Mouse (Mus musculus) olfactory bulb, adult 2 months (tissue): ENCODE results near the gene Slc13a5. TPM values are rescaled to one million over a fixed set of nuclear protein-coding genes. Genes with fewer than 3 reads are reported as not detected.

ENCODE experiments used
- H3K27ac ChIP-seq: fragments of 200-500 bp; 2 replicates; pipeline ENCODE4 v1.5.1; 2012; ENCODE audit warnings: low read depth, low read length; ENCODE audit not compliant: insufficient read depth
- H3K4me1 ChIP-seq: fragments of 200-500 bp; 2 replicates; pipeline ENCODE4 v1.6.1; 2012; ENCODE audit warnings: low read length; ENCODE audit not compliant: control insufficient read depth, insufficient read depth
- H3K4me3 ChIP-seq: fragments of 200-500 bp; 2 replicates; pipeline ENCODE4 v1.5.1; 2012; ENCODE audit warnings: mild to moderate bottlenecking, low read depth, low read length, moderate library complexity; ENCODE audit not compliant: insufficient read depth
- CTCF ChIP-seq: fragments of 200-500 bp; IDR thresholded peaks from 2 replicates; pipeline ENCODE4 v1.5.1; 2012; ENCODE audit warnings: low read depth, mild to moderate bottlenecking, low read length, moderate library complexity; ENCODE audit not compliant: insufficient read depth
- POLR2A ChIP-seq: fragments of 200-500 bp; IDR thresholded peaks from 2 replicates; pipeline ENCODE4 v1.6.1; 2012; ENCODE audit warnings: mild to moderate bottlenecking, low read depth, low read length, moderate library complexity; ENCODE audit not compliant: insufficient read depth
- WGBS: fragments of 180-500 bp; shearing (Covaris S2); methylation state at CpG from one replicate; pipeline ENCODE4 v1.1.7; 2018; 5-methylcytosine and 5-hydroxymethylcytosine counted together
- polyA plus RNA-seq: library from polyadenylated mRNA; stranded (reverse); fragments of >200 nt; gene quantifications from 2 replicates; pipeline ENCODE4 v1.2.4, GENCODE M21; 2012; ENCODE audit warnings: low replicate concordance; ENCODE audit not compliant: missing spikeins, insufficient read depth, insufficient read length

Gene Slc13a5
- polyA plus RNA-seq, 1 experiment = not detected

GRCm38 (mm10) chr11:72196506-72196905 is 70.5 kb downstream of the Slc13a5 start:
- 59% methylated on average over 8 of the region's 8 CpGs for WGBS
- Histone ChIP-seq H3K4me1 (peaks cover 11% of the 10 kb centered on the region; the same call in 1 of the 2 replicates), H3K27ac (no peak overlapping the region), H3K4me3 (no peak overlapping the region)
- TF ChIP-seq POLR2A (no peak), CTCF (no peak)

DNA sequence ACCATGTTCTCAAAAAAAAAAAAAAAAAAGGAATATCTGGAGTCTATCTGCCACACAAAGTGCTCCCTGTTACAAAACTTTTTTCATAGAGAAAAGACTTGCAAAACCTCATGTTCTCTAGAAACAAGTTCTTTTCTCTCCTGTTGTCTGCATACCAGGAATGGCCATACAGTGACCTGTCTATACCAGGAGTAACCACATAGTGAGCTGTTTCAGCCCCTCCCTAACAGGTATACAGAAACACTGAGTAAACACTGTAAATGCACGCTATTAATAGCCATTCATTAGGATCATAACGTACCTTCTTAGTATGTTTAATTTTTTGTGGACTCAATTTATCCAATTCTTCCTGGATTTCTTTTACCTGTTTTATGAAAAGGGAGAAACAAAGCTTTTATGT is 72.8 kb downstream of the Slc13a5 start:
- no peak for TF ChIP-seq CTCF
- TF ChIP-seq POLR2A = no peak
- no peak overlapping the region for H3K4me3 ChIP-seq
- H3K27ac ChIP-seq = no peak overlapping the region
- peaks cover 13% of the 10 kb centered on the region; the same call in 1 of the 2 replicates for H3K4me1 ChIP-seq
- 83% methylated on average over 2 of the region's 2 CpGs for WGBS

Other genes starting within 250 kb of the Slc13a5 start
- not detected in 2 replicates for gene Aipl1, start 229.7 kb downstream of the Slc13a5 start, polyA plus RNA-seq
- gene Pimreg, start 225.2 kb downstream of the Slc13a5 start, polyA plus RNA-seq = not detected in 2 replicates
- not detected in 2 replicates for gene Pitpnm3, start 131.4 kb downstream of the Slc13a5 start, polyA plus RNA-seq
- not detected in 2 replicates for gene Gm43951, start 60.4 kb downstream of the Slc13a5 start, polyA plus RNA-seq
- not detected in 2 replicates for gene 4933427D14Rik, start 59.8 kb downstream of the Slc13a5 start, polyA plus RNA-seq
- gene Txndc17, start 59.7 kb downstream of the Slc13a5 start, polyA plus RNA-seq = not detected in 2 replicates
- gene Med31, start 51.6 kb downstream of the Slc13a5 start, polyA plus RNA-seq = not detected in 2 replicates
- not detected in 2 replicates for gene Xaf1, start 34.4 kb upstream of the Slc13a5 start, polyA plus RNA-seq
- gene Fbxo39, start 47.2 kb upstream of the Slc13a5 start, polyA plus RNA-seq = not detected in 2 replicates
- not detected in 2 replicates for gene Tekt1, start 95.2 kb upstream of the Slc13a5 start, polyA plus RNA-seq
- gene Smtnl2, start 144.5 kb upstream of the Slc13a5 start, polyA plus RNA-seq = not detected in 2 replicates
- gene Ggt6, start 168.3 kb upstream of the Slc13a5 start, polyA plus RNA-seq = not detected in 2 replicates
- not detected in 2 replicates for gene Mybbp1a, start 174.1 kb upstream of the Slc13a5 start, polyA plus RNA-seq
- not detected in 2 replicates for gene Spns2, start 222.7 kb upstream of the Slc13a5 start, polyA plus RNA-seq